Mouse (Mus musculus): ENCODE data around the gene Erp29.
"Not testable (repeated sequence)": the region's sequence is repeated elsewhere in the genome, so short reads cannot be mapped to it uniquely, and the experiment has no call there.

The Erp29 gene

GRCm38 (mm10) chr5:121452026-121452869, at the start of gene Erp29:
TSS of gene Erp29 (minus strand) at chr5:121452506.
- peak; percentile 95 for DNase-seq (ENCODE audit: low read depth, low spot score)

GRCm38 (mm10) chr5:121501424-121501996, 49.2 kb upstream of the Erp29 start:
- not testable (repeated sequence) for DNase-seq (ENCODE audit: low read depth, low spot score)

- no peak for DNase-seq (ENCODE audit: low read depth, low spot score)
Measured at GRCm38 (mm10) chr5:121500719-121501118, 48.4 kb upstream of the Erp29 start.

- no peak for DNase-seq (ENCODE audit: low read depth, low spot score)
Measured at GRCm38 (mm10) chr5:121493305-121493704, 41.0 kb upstream of the Erp29 start.

GRCm38 (mm10) chr5:121484801-121485200, 32.5 kb upstream of the Erp29 start:
- DNase-seq (ENCODE audit: low read depth, low spot score) = no peak

- DNase-seq (ENCODE audit: low read depth, low spot score) = peak; percentile 53
Measured at GRCm38 (mm10) chr5:121477680-121478079, 25.4 kb upstream of the Erp29 start.

GRCm38 (mm10) chr5:121476040-121476439, 23.7 kb upstream of the Erp29 start:
- no peak for DNase-seq (ENCODE audit: low read depth, low spot score)

- no peak for DNase-seq (ENCODE audit: low read depth, low spot score)
Measured at GRCm38 (mm10) chr5:121474610-121475009, 22.3 kb upstream of the Erp29 start.

- DNase-seq (ENCODE audit: low read depth, low spot score) = no peak
Measured at GRCm38 (mm10) chr5:121472411-121472810, 20.1 kb upstream of the Erp29 start.

- no peak for DNase-seq (ENCODE audit: low read depth, low spot score)
Measured at GRCm38 (mm10) chr5:121469566-121469965, 17.3 kb upstream of the Erp29 start.

GRCm38 (mm10) chr5:121463601-121464250, 11.4 kb upstream of the Erp29 start:
- no peak for DNase-seq (ENCODE audit: low read depth, low spot score)

GRCm38 (mm10) chr5:121462967-121463366, 10.7 kb upstream of the Erp29 start:
- DNase-seq (ENCODE audit: low read depth, low spot score) = no peak

- DNase-seq (ENCODE audit: low read depth, low spot score) = no peak
Measured at GRCm38 (mm10) chr5:121462171-121462502, 9.8 kb upstream of the Erp29 start.

- no peak for DNase-seq (ENCODE audit: low read depth, low spot score)
Measured at GRCm38 (mm10) chr5:121461339-121462170, 9.2 kb upstream of the Erp29 start.

GRCm38 (mm10) chr5:121455510-121456265, 3.4 kb upstream of the Erp29 start:
- DNase-seq (ENCODE audit: low read depth, low spot score) = no peak

GRCm38 (mm10) chr5:121454503-121454782, 2.1 kb upstream of the Erp29 start:
- no peak for DNase-seq (ENCODE audit: low read depth, low spot score)

- no peak for DNase-seq (ENCODE audit: low read depth, low spot score)
Measured at GRCm38 (mm10) chr5:121453743-121454502, 1.6 kb upstream of the Erp29 start.

- no peak for DNase-seq (ENCODE audit: low read depth, low spot score)
Measured at GRCm38 (mm10) chr5:121452906-121453305, 600 bp upstream of the Erp29 start.

- DNase-seq (ENCODE audit: low read depth, low spot score) = no peak
Measured at GRCm38 (mm10) chr5:121451644-121452025, 671 bp downstream of the Erp29 start, which contains the start of gene Tmem116. TSS of gene Tmem116 (plus strand) at chr5:121451893.

GRCm38 (mm10) chr5:121451203-121451602, 1.1 kb downstream of the Erp29 start:
- DNase-seq (ENCODE audit: low read depth, low spot score) = no peak

- DNase-seq (ENCODE audit: low read depth, low spot score) = no peak
Measured at GRCm38 (mm10) chr5:121450476-121450875, 1.8 kb downstream of the Erp29 start.
